In genomic region chr5:30131246-30131645, GRCm38 (mm10) we compare ENCODE assay signal across 23 mouse cellular contexts. TPM values are rescaled to one million over a fixed set of nuclear protein-coding genes. Genes with fewer than 3 reads are reported as not detected.
DNase-seq lines count a peak whose midpoint lies in the region; ATAC-seq lines count a peak whose summit lies in the region.
"Had no signal": no experiment of that assay in that cellular context is flagged by ENCODE, and none has a peak within 500 bp of the region (broad histone marks: within the 10 kb centered on the region; RNA-seq: fewer than 3 reads in every experiment).

No protein-coding gene starts in this region.

- no peaks in the 10 kb centered on the region for H3K27me3 ChIP-seq in midbrain, embryonic 11.5 days (ENCODE audit: control insufficient read depth, insufficient read depth, low read length)
- no peaks in the 10 kb centered on the region for H3K27me3 ChIP-seq in midbrain, embryonic 16.5 days (ENCODE audit: control insufficient read depth, insufficient read depth, low read depth, low read length)
- H3K27me3 ChIP-seq: CH12.LX, Patski had no signal

- H3K36me3 ChIP-seq in midbrain, embryonic 11.5 days (ENCODE audit: control insufficient read depth, insufficient read depth, low read length), result peaks cover 10% of the 10 kb centered on the region; the same call in 1 of the 2 replicates
- peaks cover 42% of the 10 kb centered on the region for H3K36me3 ChIP-seq in midbrain, embryonic 16.5 days (ENCODE audit: control insufficient read depth, insufficient read depth, low read length)

- peak; percentile 61 for DNase-seq in heart, adult 11 months
- DNase-seq in heart, postnatal 4 days, result no peak
- peak; percentile 72 for DNase-seq in midbrain, embryonic 11.5 days (ENCODE audit: low spot score, missing footprints)
- DNase-seq: adrenal gland, adult 2 months; adrenal gland, adult 8-10 months; adrenal gland, postnatal 10 days; adrenal gland, postnatal 14 days; adrenal gland, postnatal 25 days; adrenal gland, postnatal 36 days; B cell, adult 2 months; cerebellum, adult 11 months; cerebellum, adult 11-12 months; cerebellum, adult 18-20 months had no signal

- H3K9ac ChIP-seq in midbrain, embryonic 11.5 days (ENCODE audit: low read length), result no peak overlapping the region
- no peak overlapping the region for H3K9ac ChIP-seq in midbrain, embryonic 16.5 days (ENCODE audit: low read depth, low read length)

- H3K4me2 ChIP-seq in midbrain, embryonic 11.5 days, result no peak overlapping the region
- H3K4me2 ChIP-seq in midbrain, embryonic 16.5 days (ENCODE audit: low read length), result no peak overlapping the region

- WGBS in midbrain, embryonic 11.5 days, result 95% methylated on average over 4 of the region's 4 CpGs
- WGBS in midbrain, embryonic 16.5 days, result 95% methylated on average over 4 of the region's 4 CpGs

- ATAC-seq in midbrain, embryonic 11.5 days (ENCODE audit: low FRiP score), result no peak
- no peak for ATAC-seq in midbrain, embryonic 16.5 days
- ATAC-seq: activated CD4-positive, CD25-positive, alpha-beta regulatory T cell, adult 4 months; CD4-positive, CD25-positive, alpha-beta regulatory T cell, adult 4 months; Patski had no signal

- no peaks in the 10 kb centered on the region for H3K4me1 ChIP-seq in midbrain, embryonic 11.5 days (ENCODE audit: control insufficient read depth, insufficient read depth, low read length)
- H3K4me1 ChIP-seq in midbrain, embryonic 16.5 days (ENCODE audit: control insufficient read depth, insufficient read depth, low read length), result no peaks in the 10 kb centered on the region

- H3K27ac ChIP-seq in midbrain, embryonic 11.5 days (ENCODE audit: low read depth, low read length), result no peak overlapping the region
- H3K27ac ChIP-seq in midbrain, embryonic 16.5 days (ENCODE audit: low read length), result no peak overlapping the region

- no peak overlapping the region for H3K4me3 ChIP-seq in midbrain, embryonic 11.5 days (ENCODE audit: low read depth, low read length)
- H3K4me3 ChIP-seq in midbrain, embryonic 16.5 days (ENCODE audit: low read depth, low read length), result no peak overlapping the region

- no peaks in the 10 kb centered on the region for H3K9me3 ChIP-seq in midbrain, embryonic 11.5 days (ENCODE audit: control insufficient read depth, low read length)
- no peaks in the 10 kb centered on the region for H3K9me3 ChIP-seq in midbrain, embryonic 16.5 days (replicated peaks; ENCODE audit: control insufficient read depth, low read length, poor library complexity, severe bottlenecking)
- H3K9me3 ChIP-seq: G1E had no signal

RNA-seq across cellular contexts. Expression of gene Hadha, which starts 23.7 kb away (rescaled TPM):
- 1,000 to 10,000 TPM; 1,073 to 1,141 TPM for total RNA-seq in heart, postnatal 4 days (2021)
- 75.1 and 87.0 TPM in 2 replicates for polyA plus RNA-seq in midbrain, embryonic 11.5 days (2014; fragmentation: Nextera tagmentation; extraction: Ambion mirVana)
- 61.6 and 62.3 TPM in 2 replicates for polyA plus RNA-seq in midbrain, embryonic 16.5 days (2015; fragmentation: Nextera tagmentation; extraction: Ambion mirVana)

RNA-seq across cellular contexts. Expression of gene Hadhb, which starts 23.8 kb away (rescaled TPM):
- total RNA-seq in heart, postnatal 4 days (2021), result 1,000 to 10,000 TPM; 1,045 to 1,083 TPM
- polyA plus RNA-seq in midbrain, embryonic 11.5 days (2014; fragmentation: Nextera tagmentation; extraction: Ambion mirVana), result 107 and 114 TPM in 2 replicates
- 52.1 and 53.6 TPM in 2 replicates for polyA plus RNA-seq in midbrain, embryonic 16.5 days (2015; fragmentation: Nextera tagmentation; extraction: Ambion mirVana)

RNA-seq across cellular contexts. Expression of gene 3110082J24Rik, which starts 25.4 kb away (rescaled TPM):
- total RNA-seq in heart, postnatal 4 days (2021), result not detected
- polyA plus RNA-seq in midbrain, embryonic 11.5 days (2014; fragmentation: Nextera tagmentation; extraction: Ambion mirVana), result 3.7 and 4.5 TPM in 2 replicates
- 2.6 and 3.7 TPM in 2 replicates for polyA plus RNA-seq in midbrain, embryonic 16.5 days (2015; fragmentation: Nextera tagmentation; extraction: Ambion mirVana)
- total RNA-seq: adrenal gland, adult 18-20 months; adrenal gland, adult 2 months; adrenal gland, adult 8-10 months; adrenal gland, postnatal 10 days; adrenal gland, postnatal 14 days; adrenal gland, postnatal 25 days; adrenal gland, postnatal 36 days; adrenal gland, postnatal 4 days; CH12.LX; ES-E14; G1E; MEL had no signal
- polyA plus RNA-seq: activated CD4-positive, CD25-positive, alpha-beta regulatory T cell, adult 4 months; adrenal gland, adult 2 months; CD4-positive, CD25-positive, alpha-beta regulatory T cell, adult 4 months; G1E; Patski had no signal

RNA-seq across cellular contexts. Expression of gene Garem2, which starts 26.3 kb away (rescaled TPM):
- under 1 TPM; 0.27 to 0.45 TPM for total RNA-seq in heart, postnatal 4 days (2021)
- 14.3 and 15.3 TPM in 2 replicates for polyA plus RNA-seq in midbrain, embryonic 11.5 days (2014; fragmentation: Nextera tagmentation; extraction: Ambion mirVana)
- polyA plus RNA-seq in midbrain, embryonic 16.5 days (2015; fragmentation: Nextera tagmentation; extraction: Ambion mirVana), result 6.9 and 8.1 TPM in 2 replicates
- total RNA-seq: adrenal gland, adult 18-20 months; adrenal gland, postnatal 36 days had no signal
- polyA plus RNA-seq: activated CD4-positive, CD25-positive, alpha-beta regulatory T cell, adult 4 months; CD4-positive, CD25-positive, alpha-beta regulatory T cell, adult 4 months; G1E had no signal

RNA-seq across cellular contexts. Expression of gene Tyms, which starts 57.8 kb away (rescaled TPM):
- 10 to 100 TPM; 44.0 to 49.6 TPM for total RNA-seq in heart, postnatal 4 days (2021)
- polyA plus RNA-seq in midbrain, embryonic 11.5 days (2014; fragmentation: Nextera tagmentation; extraction: Ambion mirVana), result 268 and 278 TPM in 2 replicates
- 33.3 and 38.7 TPM in 2 replicates for polyA plus RNA-seq in midbrain, embryonic 16.5 days (2015; fragmentation: Nextera tagmentation; extraction: Ambion mirVana)
